Comparison of ENCODE assay signal across 7 mouse cellular contexts in the genomic region with DNA sequence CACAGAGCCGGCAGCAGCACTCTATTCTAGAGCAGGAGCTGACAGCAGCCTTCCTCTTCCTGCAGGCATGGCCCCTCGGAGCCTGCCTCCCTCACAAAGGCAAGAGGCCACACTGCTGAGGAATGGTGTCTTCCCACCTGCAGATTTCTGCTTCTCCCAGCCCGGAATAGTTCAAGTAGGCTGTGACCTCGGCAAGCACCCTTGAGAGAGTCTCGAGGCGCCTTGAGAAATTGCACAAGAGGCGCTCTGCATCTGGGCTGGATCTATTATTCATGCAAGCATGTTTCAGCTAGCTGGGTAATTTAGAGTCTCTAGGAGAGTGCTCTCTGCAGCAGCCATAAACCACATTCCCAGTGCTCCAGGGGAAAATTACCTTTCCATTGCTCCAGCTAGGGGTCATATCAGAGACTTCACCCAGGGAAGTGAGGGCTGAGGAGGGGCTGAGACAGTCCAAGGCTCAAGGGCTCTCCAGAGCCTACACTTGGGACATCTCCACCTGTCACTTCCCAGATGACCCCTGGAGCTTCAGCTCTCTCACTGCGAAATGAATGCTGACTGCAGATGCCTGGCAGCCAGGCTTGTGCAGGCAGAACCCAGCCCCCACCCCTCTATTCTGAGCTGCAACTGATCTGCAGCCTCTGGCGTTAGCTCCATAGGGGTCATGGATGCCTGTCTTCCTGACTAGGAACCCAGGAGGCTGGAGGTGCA.
DNase-seq lines count a peak whose midpoint lies in the region; ATAC-seq lines count a peak whose summit lies in the region.

No protein-coding gene starts in this region.

- H3K27ac ChIP-seq in embryonic facial prominence, embryonic 13.5 days = peak overlapping the region; percentile 58
- no peak overlapping the region for H3K27ac ChIP-seq in kidney, embryonic 16.5 days (ENCODE audit: low read length)

- DNase-seq in ovary, adult 18-20 months (ENCODE audit: low spot score) = peak; percentile 10
- no peak for DNase-seq in ovary, postnatal 10 days (ENCODE audit: low spot score)
- DNase-seq in lung, postnatal 36 days = peak; percentile 80
- peak; percentile 46 for DNase-seq in right cerebral cortex, postnatal 4 days
- no peak for DNase-seq in urinary bladder, postnatal 4 days (ENCODE audit: low spot score in 2 of 2)

- WGBS in embryonic facial prominence, embryonic 13.5 days = 6% methylated on average over 9 of the region's 9 CpGs
- WGBS in kidney, embryonic 16.5 days = 3% methylated on average over 9 of the region's 9 CpGs

- peak overlapping the region; percentile 37; the same call in 1 of the 2 replicates for H3K9ac ChIP-seq in embryonic facial prominence, embryonic 13.5 days
- 0 out of 2 replicates have a peak overlapping the region, but pooled peaks have one; percentile 38 for H3K9ac ChIP-seq in kidney, embryonic 16.5 days (replicated peaks; ENCODE audit: low read length)

- no peaks in the 10 kb centered on the region for H3K36me3 ChIP-seq in embryonic facial prominence, embryonic 13.5 days
- H3K36me3 ChIP-seq in kidney, embryonic 16.5 days (ENCODE audit: insufficient read depth, low read length) = no peaks in the 10 kb centered on the region

- no peaks in the 10 kb centered on the region for H3K9me3 ChIP-seq in embryonic facial prominence, embryonic 13.5 days
- no peaks in the 10 kb centered on the region for H3K9me3 ChIP-seq in kidney, embryonic 16.5 days (ENCODE audit: low read length)

- H3K27me3 ChIP-seq in embryonic facial prominence, embryonic 13.5 days = no peaks in the 10 kb centered on the region
- H3K27me3 ChIP-seq in kidney, embryonic 16.5 days (ENCODE audit: insufficient read depth, low read length) = no peaks in the 10 kb centered on the region

- ATAC-seq in embryonic facial prominence, embryonic 13.5 days (ENCODE audit: insufficient number of reproducible peaks, insufficient read depth, low FRiP score, low TSS enrichment, low read depth) = 0 out of 2 replicates have a peak, but pooled peaks have one; percentile 40
- ATAC-seq in kidney, embryonic 16.5 days (ENCODE audit: low FRiP score, low TSS enrichment) = peak; percentile 64

- H3K4me2 ChIP-seq in embryonic facial prominence, embryonic 13.5 days = peak overlapping the region; percentile 51
- H3K4me2 ChIP-seq in kidney, embryonic 16.5 days (replicated peaks; ENCODE audit: low read depth, low read length) = peak overlapping the region; percentile 43

- peaks cover 18% of the 10 kb centered on the region for H3K4me1 ChIP-seq in embryonic facial prominence, embryonic 13.5 days
- H3K4me1 ChIP-seq in kidney, embryonic 16.5 days (ENCODE audit: insufficient read depth, low read length) = peaks cover 13% of the 10 kb centered on the region

- no peak overlapping the region; the same call in 1 of the 2 replicates for H3K4me3 ChIP-seq in embryonic facial prominence, embryonic 13.5 days
- H3K4me3 ChIP-seq in kidney, embryonic 16.5 days (ENCODE audit: low read length) = peak overlapping the region; percentile 6; the same call in 1 of the 2 replicates

Comparison
In these comparisons a context has a peak if more than half of its experiments do, and no peak if none do; other contexts are left out.
1. DNase-seq: peak in ovary, adult 18-20 months (single experiment), lung, postnatal 36 days (single experiment) and right cerebral cortex, postnatal 4 days (single experiment); none in ovary, postnatal 10 days (single experiment) and urinary bladder, postnatal 4 days (0 of 2).